Mouse (Mus musculus): ENCODE results near the gene Lrrc56. TPM values are rescaled to one million over a fixed set of nuclear protein-coding genes. Genes with fewer than 3 reads are reported as not detected.
"Not testable (repeated sequence)": the region's sequence is repeated elsewhere in the genome, so short reads cannot be mapped to it uniquely, and the experiment has no call there.

Lrrc56 gene
- total RNA-seq, 2 experiments from 2014 or later = 1.4 to 2.5 TPM

- no peak for DNase-seq
Measured at GRCm38 (mm10) chr7:141216894-141217293, 22.9 kb downstream of the Lrrc56 start.

- DNase-seq = no peak
Measured at GRCm38 (mm10) chr7:141217343-141218013, 23.5 kb downstream of the Lrrc56 start.

- no peak for DNase-seq
Measured at GRCm38 (mm10) chr7:141218141-141218540, 24.2 kb downstream of the Lrrc56 start.

GRCm38 (mm10) chr7:141218557-141219133 lies 24.7 kb downstream of the Lrrc56 start:
- DNase-seq = no peak

GRCm38 (mm10) chr7:141219558-141220099 lies 25.7 kb downstream of the Lrrc56 start:
- DNase-seq = no peak

GRCm38 (mm10) chr7:141220377-141220776 lies 26.4 kb downstream of the Lrrc56 start:
- DNase-seq = no peak

GRCm38 (mm10) chr7:141221249-141222125 lies 27.5 kb downstream of the Lrrc56 start:
- DNase-seq = peak; percentile 96

GRCm38 (mm10) chr7:141222126-141222467 lies 28.1 kb downstream of the Lrrc56 start:
- no peak for DNase-seq

GRCm38 (mm10) chr7:141222696-141223215 lies 28.8 kb downstream of the Lrrc56 start:
- no peak for DNase-seq

GRCm38 (mm10) chr7:141226535-141226934 lies 32.6 kb downstream of the Lrrc56 start:
- no peak for DNase-seq

- DNase-seq = no peak
Measured at GRCm38 (mm10) chr7:141227796-141228195, 33.8 kb downstream of the Lrrc56 start.

GRCm38 (mm10) chr7:141228279-141229067 lies 34.5 kb downstream of the Lrrc56 start, which contains the start of gene Phrf1:
Gene Phrf1, plus strand, starts transcription at chr7:141228784.
- peak; percentile 86 for DNase-seq

- DNase-seq = no peak
Measured at GRCm38 (mm10) chr7:141229702-141230101, 35.7 kb downstream of the Lrrc56 start.

- DNase-seq = no peak
Measured at GRCm38 (mm10) chr7:141230570-141230969, 36.6 kb downstream of the Lrrc56 start.

- no peak for DNase-seq
Measured at GRCm38 (mm10) chr7:141231111-141231510, 37.2 kb downstream of the Lrrc56 start.

GRCm38 (mm10) chr7:141231551-141231950 lies 37.6 kb downstream of the Lrrc56 start:
- no peak for DNase-seq

- DNase-seq = not testable (repeated sequence)
Measured at GRCm38 (mm10) chr7:141250486-141250885, 56.5 kb downstream of the Lrrc56 start.

GRCm38 (mm10) chr7:141256159-141256558 lies 62.2 kb downstream of the Lrrc56 start:
- no peak for DNase-seq
